22 mouse cellular contexts compared by ENCODE assay signal in the genomic region with DNA sequence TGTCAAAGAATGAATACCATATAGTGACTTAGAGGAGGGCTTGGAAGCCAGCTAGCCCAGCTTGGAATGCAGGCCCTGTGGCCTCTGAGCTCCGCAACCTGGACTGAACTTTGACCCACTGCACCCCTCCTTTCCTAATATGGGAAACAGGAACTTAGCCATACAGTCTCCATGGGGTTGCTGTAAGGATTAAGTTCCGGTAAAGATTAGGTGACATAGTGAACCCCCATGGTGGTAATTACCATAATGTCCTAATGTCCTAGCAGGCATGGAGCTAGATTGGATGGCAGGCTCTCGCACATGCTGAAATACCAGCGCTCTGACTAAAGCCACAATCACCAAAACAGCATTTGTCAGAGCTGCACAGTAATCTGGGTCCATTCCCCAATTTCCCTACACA.
DNase-seq lines count a peak whose midpoint lies in the region; ATAC-seq and TF ChIP-seq lines count a peak whose summit lies in the region.
"Had no signal": no experiment of that assay in that cellular context is flagged by ENCODE, and none has a peak within 500 bp of the region (broad histone marks: within the 10 kb centered on the region; RNA-seq: fewer than 3 reads in every experiment).

No protein-coding gene starts in this region.

- no peak overlapping the region for H3K4me2 ChIP-seq in embryonic facial prominence, embryonic 11.5 days (ENCODE audit: low read depth, low read length)
- H3K4me2 ChIP-seq in lung, embryonic 15.5 days: no peak overlapping the region
- no peak overlapping the region for H3K4me2 ChIP-seq in intestine, postnatal 0 days (replicated peaks; ENCODE audit: low read depth)
- H3K4me2 ChIP-seq: embryonic facial prominence, embryonic 15.5 days; heart, embryonic 12.5 days; hindbrain, embryonic 15.5 days had no signal

- 64% methylated on average over 4 of the region's 4 CpGs for WGBS in embryonic facial prominence, embryonic 11.5 days
- WGBS in embryonic facial prominence, embryonic 10.5 days: 69% methylated on average over 4 of the region's 4 CpGs
- 68% methylated on average over 4 of the region's 4 CpGs for WGBS in lung, embryonic 15.5 days
- WGBS in intestine, postnatal 0 days: 62% methylated on average over 4 of the region's 4 CpGs

- H3K36me3 ChIP-seq in embryonic facial prominence, embryonic 11.5 days (replicated peaks; ENCODE audit: control insufficient read depth, insufficient read depth, low read depth, low read length): no peaks in the 10 kb centered on the region
- H3K36me3 ChIP-seq in embryonic facial prominence, embryonic 10.5 days (replicated peaks): peaks cover 8% of the 10 kb centered on the region; the same call in 1 of the 2 replicates
- H3K36me3 ChIP-seq in lung, embryonic 15.5 days: no peaks in the 10 kb centered on the region
- no peaks in the 10 kb centered on the region for H3K36me3 ChIP-seq in intestine, postnatal 0 days (ENCODE audit: control insufficient read depth, insufficient read depth)
- H3K36me3 ChIP-seq: forebrain, embryonic 10.5 days; G1E; heart, embryonic 12.5 days; hindbrain, embryonic 15.5 days had no signal

- no peak overlapping the region for H3K9ac ChIP-seq in embryonic facial prominence, embryonic 11.5 days (replicated peaks; ENCODE audit: low read length)
- H3K9ac ChIP-seq in lung, embryonic 15.5 days: no peak overlapping the region
- H3K9ac ChIP-seq in intestine, postnatal 0 days (ENCODE audit: low read depth, low read length): no peak overlapping the region
- H3K9ac ChIP-seq: embryonic facial prominence, embryonic 15.5 days; heart, embryonic 12.5 days; hindbrain, embryonic 15.5 days had no signal

- TF ChIP-seq CTCF in intestine, postnatal 0 days (IDR thresholded peaks at IDR 0.05; ENCODE audit: low read depth): no peak

- DNase-seq in embryonic facial prominence, embryonic 11.5 days (ENCODE audit: low spot score): no peak
- DNase-seq in embryonic facial prominence, embryonic 10.5 days (ENCODE audit: low spot score): no peak
- no peak for DNase-seq in lung, adult 18-20 months
- no peak for DNase-seq in gastrocnemius, adult 18-20 months (ENCODE audit: low spot score)
- no peak for DNase-seq in thymus, postnatal 0 days (ENCODE audit: low spot score)
- DNase-seq: adrenal gland, postnatal 10 days; B cell, adult 2 months; cerebellum, adult 11-12 months; cerebellum, adult 9-10 months; cerebellum, postnatal 25 days; gastrocnemius, postnatal 36 days; heart, adult 18-20 months had no signal

- no peak overlapping the region for H3K4me3 ChIP-seq in embryonic facial prominence, embryonic 11.5 days (ENCODE audit: low read depth, low read length)
- H3K4me3 ChIP-seq in embryonic facial prominence, embryonic 10.5 days: no peak overlapping the region
- no peak overlapping the region for H3K4me3 ChIP-seq in lung, embryonic 15.5 days
- H3K4me3 ChIP-seq in intestine, postnatal 0 days (ENCODE audit: low read depth, low read length): no peak overlapping the region
- H3K4me3 ChIP-seq: embryonic facial prominence, embryonic 15.5 days; erythroblast, embryonic 14.5 days; forebrain, embryonic 10.5 days; heart, embryonic 12.5 days; hindbrain, embryonic 15.5 days had no signal

- no peaks in the 10 kb centered on the region for H3K9me3 ChIP-seq in embryonic facial prominence, embryonic 11.5 days (replicated peaks; ENCODE audit: control insufficient read depth, low read length)
- H3K9me3 ChIP-seq in embryonic facial prominence, embryonic 10.5 days: no peaks in the 10 kb centered on the region
- no peaks in the 10 kb centered on the region for H3K9me3 ChIP-seq in lung, embryonic 15.5 days
- no peaks in the 10 kb centered on the region for H3K9me3 ChIP-seq in intestine, postnatal 0 days (ENCODE audit: control insufficient read depth)
- H3K9me3 ChIP-seq: embryonic facial prominence, embryonic 15.5 days; forebrain, embryonic 10.5 days; heart, embryonic 12.5 days; hindbrain, embryonic 15.5 days had no signal

- no peaks in the 10 kb centered on the region for H3K27me3 ChIP-seq in embryonic facial prominence, embryonic 11.5 days (ENCODE audit: control insufficient read depth, insufficient read depth, low read length)
- H3K27me3 ChIP-seq in embryonic facial prominence, embryonic 10.5 days (replicated peaks; ENCODE audit: low read depth, poor library complexity, severe bottlenecking): no peaks in the 10 kb centered on the region
- H3K27me3 ChIP-seq in lung, embryonic 15.5 days: no peaks in the 10 kb centered on the region
- no peaks in the 10 kb centered on the region for H3K27me3 ChIP-seq in intestine, postnatal 0 days (replicated peaks; ENCODE audit: control insufficient read depth, insufficient read depth, low read length)
- H3K27me3 ChIP-seq: embryonic facial prominence, embryonic 15.5 days; heart, embryonic 12.5 days; hindbrain, embryonic 15.5 days had no signal

- ATAC-seq in embryonic facial prominence, embryonic 11.5 days (replicated peaks; ENCODE audit: insufficient number of reproducible peaks, low FRiP score, low TSS enrichment, low read depth): peak; percentile 51; the same call in 1 of the 2 replicates
- ATAC-seq in lung, embryonic 15.5 days (ENCODE audit: borderline replicate concordance, extremely low read depth, low FRiP score, low TSS enrichment): no peak
- peak; percentile 66 for ATAC-seq in intestine, postnatal 0 days
- ATAC-seq: CD4-positive, CD25-positive, alpha-beta regulatory T cell, adult 4 months; forebrain, embryonic 14.5 days had no signal

- H3K4me1 ChIP-seq in embryonic facial prominence, embryonic 11.5 days (ENCODE audit: control insufficient read depth, insufficient read depth, low read length): no peaks in the 10 kb centered on the region
- peaks cover 35% of the 10 kb centered on the region for H3K4me1 ChIP-seq in embryonic facial prominence, embryonic 10.5 days
- H3K4me1 ChIP-seq in lung, embryonic 15.5 days: peaks cover 25% of the 10 kb centered on the region; the same call in 1 of the 2 replicates
- no peaks in the 10 kb centered on the region for H3K4me1 ChIP-seq in intestine, postnatal 0 days (replicated peaks; ENCODE audit: control insufficient read depth, insufficient read depth, low read length)
- H3K4me1 ChIP-seq: hindbrain, embryonic 15.5 days had no signal

- H3K27ac ChIP-seq in embryonic facial prominence, embryonic 11.5 days (replicated peaks; ENCODE audit: low read depth, low read length): no peak overlapping the region
- no peak overlapping the region for H3K27ac ChIP-seq in embryonic facial prominence, embryonic 10.5 days (replicated peaks)
- peak overlapping the region; percentile 22; the same call in 1 of the 2 replicates for H3K27ac ChIP-seq in lung, embryonic 15.5 days
- H3K27ac ChIP-seq in intestine, postnatal 0 days (ENCODE audit: low read depth, low read length): no peak overlapping the region
- H3K27ac ChIP-seq: forebrain, embryonic 10.5 days; hindbrain, embryonic 15.5 days had no signal
